Mouse (Mus musculus): ENCODE measurements at regions not wholly inside any gene's neighbourhood (a gene's known extent, or its start where the extent isn't known, plus 50 kb on each side); places are given as distances from the start of the nearest gene placed in this dataset.

DNA sequence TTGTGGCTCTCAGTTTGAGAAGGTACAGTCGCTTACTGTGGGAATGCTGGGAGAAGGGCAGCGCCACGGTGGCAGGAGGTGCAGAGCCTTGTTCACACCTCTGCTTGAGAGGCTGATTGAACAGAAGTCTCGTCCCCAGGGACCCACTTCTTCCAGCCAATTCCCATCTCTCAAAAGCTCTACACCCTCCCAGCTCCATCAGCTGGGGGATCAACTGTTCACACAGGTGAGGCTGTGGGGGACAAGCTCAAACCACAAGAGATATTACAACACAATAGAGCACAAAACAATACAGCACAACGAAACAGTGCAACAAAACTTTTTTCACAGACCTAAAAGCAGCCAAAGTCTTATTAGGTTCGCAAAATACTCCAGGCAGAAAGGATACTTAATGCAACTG, 457.7 kb downstream of the 1810013L24Rik start:
- TF ChIP-seq GATA2 (IDR thresholded peaks at IDR 0.05; ENCODE audit: borderline replicate concordance, low read depth, low read length) (no peak), CTCF (IDR thresholded peaks at IDR 0.05; ENCODE audit: low read depth, low read length) (no peak)
